Mouse (Mus musculus): ENCODE measurements around the gene Rbm47. TPM values are rescaled to one million over a fixed set of nuclear protein-coding genes. Genes with fewer than 3 reads are reported as not detected.

Gene Rbm47
- polyA plus RNA-seq, 1 experiment from 2014 or later: 75.0 TPM

DNA sequence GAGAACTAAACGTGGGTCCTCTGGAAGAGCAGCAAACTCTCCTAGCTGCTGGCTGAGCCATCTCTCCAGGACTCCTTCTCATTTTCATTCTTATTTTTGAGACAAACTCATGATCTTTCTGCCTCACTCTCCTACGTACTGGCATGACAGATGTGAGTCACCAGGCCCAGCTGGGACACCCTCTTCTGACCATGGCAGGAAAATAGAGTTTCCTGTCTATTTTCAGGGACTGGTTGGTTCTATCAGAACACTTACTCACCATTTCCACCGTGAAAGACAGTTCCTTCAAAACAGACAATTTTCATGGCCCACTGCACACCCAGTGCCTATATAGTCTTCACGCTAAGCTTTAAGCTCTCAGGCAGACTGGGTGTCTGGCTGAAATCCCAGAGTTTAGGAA is 35.7 kb downstream of the Rbm47 start:
- Histone ChIP-seq H3K4me1 (ENCODE audit: insufficient read depth, low read length) (peaks cover 13% of the 10 kb centered on the region; the same call in 1 of the 2 replicates), H3K9ac (replicated peaks; ENCODE audit: low read length) (no peak overlapping the region), H3K27ac (ENCODE audit: low read length) (no peak overlapping the region), H3K4me3 (ENCODE audit: low read length) (no peak overlapping the region), H3K9me3 (ENCODE audit: low read length) (no peaks in the 10 kb centered on the region), H3K27me3 (ENCODE audit: insufficient read depth, low read length) (no peaks in the 10 kb centered on the region), H3K4me2 (replicated peaks; ENCODE audit: low read depth, low read length) (no peak overlapping the region), H3K36me3 (ENCODE audit: insufficient read depth, low read length) (no peaks in the 10 kb centered on the region)
- 60% methylated on average over 4 of the region's 4 CpGs for WGBS
- no peak for ATAC-seq (ENCODE audit: low FRiP score, low TSS enrichment)

GRCm38 (mm10) chr5:66135853-66136210 is 37.1 kb downstream of the Rbm47 start:
- H3K4me2 ChIP-seq (replicated peaks; ENCODE audit: low read depth, low read length): no peak overlapping the region
- H3K36me3 ChIP-seq (ENCODE audit: insufficient read depth, low read length): no peaks in the 10 kb centered on the region
- H3K9ac ChIP-seq (replicated peaks; ENCODE audit: low read length): no peak overlapping the region
- peaks cover 13% of the 10 kb centered on the region; the same call in 1 of the 2 replicates for H3K4me1 ChIP-seq (ENCODE audit: insufficient read depth, low read length)
- no peaks in the 10 kb centered on the region for H3K27me3 ChIP-seq (ENCODE audit: insufficient read depth, low read length)
- ATAC-seq (ENCODE audit: low FRiP score, low TSS enrichment): no peak
- no peaks in the 10 kb centered on the region for H3K9me3 ChIP-seq (ENCODE audit: low read length)
- no peak overlapping the region for H3K4me3 ChIP-seq (ENCODE audit: low read length)
- H3K27ac ChIP-seq (ENCODE audit: low read length): no peak overlapping the region
- WGBS: 73% methylated on average over 3 of the region's 3 CpGs

DNA sequence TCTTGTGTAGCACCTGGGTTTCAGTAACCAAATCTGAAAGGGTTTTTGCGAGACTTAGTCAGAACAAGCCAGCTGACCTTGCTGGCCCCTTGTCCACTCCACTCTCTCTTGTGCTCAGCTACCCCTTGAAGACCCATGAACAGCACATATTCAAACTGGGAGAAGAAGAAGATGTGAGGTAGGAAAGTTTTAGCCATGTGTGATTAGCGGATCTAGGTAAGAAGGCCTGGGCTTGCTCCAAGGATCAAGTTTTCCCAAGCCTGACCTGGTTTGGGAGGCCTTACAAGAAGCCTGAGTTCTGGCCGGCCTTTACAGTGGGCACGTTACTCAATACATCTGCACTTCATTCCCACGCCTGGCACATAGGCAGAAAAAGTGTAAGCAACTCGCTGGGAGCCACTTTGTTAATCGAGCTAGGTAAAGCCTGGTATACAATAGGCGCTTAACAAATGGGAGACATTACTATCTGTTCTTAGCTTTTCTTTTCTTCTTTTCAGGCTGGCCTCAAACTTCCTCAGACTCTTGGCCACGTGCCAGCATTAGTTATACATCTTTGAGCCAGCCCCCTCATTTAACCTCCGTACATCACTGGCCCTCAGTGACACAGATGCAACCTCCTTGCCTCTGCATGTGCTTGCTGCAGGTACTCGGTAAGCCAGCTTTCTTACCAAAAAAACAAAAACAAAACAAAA is 37.6 kb downstream of the Rbm47 start:
- ATAC-seq (ENCODE audit: low FRiP score, low TSS enrichment): no peak
- 74% methylated on average over 11 of the region's 11 CpGs for WGBS
- H3K9ac ChIP-seq (replicated peaks; ENCODE audit: low read length): no peak overlapping the region
- no peak overlapping the region for H3K27ac ChIP-seq (ENCODE audit: low read length)
- H3K9me3 ChIP-seq (ENCODE audit: low read length): no peaks in the 10 kb centered on the region
- peaks cover 13% of the 10 kb centered on the region; the same call in 1 of the 2 replicates for H3K4me1 ChIP-seq (ENCODE audit: insufficient read depth, low read length)
- no peak overlapping the region for H3K4me2 ChIP-seq (replicated peaks; ENCODE audit: low read depth, low read length)
- no peaks in the 10 kb centered on the region for H3K36me3 ChIP-seq (ENCODE audit: insufficient read depth, low read length)
- H3K27me3 ChIP-seq (ENCODE audit: insufficient read depth, low read length): no peaks in the 10 kb centered on the region
- H3K4me3 ChIP-seq (ENCODE audit: low read length): no peak overlapping the region

DNA sequence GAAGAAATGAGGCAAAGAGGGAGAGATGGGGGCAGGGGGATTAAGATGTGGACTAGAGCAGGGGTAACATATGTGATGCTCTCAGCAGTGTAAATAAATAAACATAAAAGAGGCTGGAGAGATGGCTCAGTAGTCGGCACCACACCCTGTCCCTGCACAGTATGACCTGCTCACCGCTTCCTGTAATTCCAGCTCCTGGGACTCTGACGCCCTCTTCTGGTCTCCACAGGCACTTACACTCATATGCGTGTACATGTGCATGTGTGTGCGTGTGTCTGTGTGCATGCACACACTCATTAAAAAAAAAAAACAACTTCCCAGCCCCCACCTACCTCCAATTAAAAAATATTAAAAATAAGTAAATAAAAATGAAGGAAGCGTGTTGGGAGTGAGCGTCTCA is 38.3 kb downstream of the Rbm47 start:
- WGBS: 97% methylated on average over 7 of the region's 7 CpGs
- 0 out of 2 replicates have a peak, but pooled peaks have one; percentile 35 for ATAC-seq (ENCODE audit: low FRiP score, low TSS enrichment)
- Histone ChIP-seq H3K9ac (replicated peaks; ENCODE audit: low read length) (no peak overlapping the region), H3K27me3 (ENCODE audit: insufficient read depth, low read length) (no peaks in the 10 kb centered on the region), H3K27ac (ENCODE audit: low read length) (no peak overlapping the region), H3K36me3 (ENCODE audit: insufficient read depth, low read length) (no peaks in the 10 kb centered on the region), H3K9me3 (ENCODE audit: low read length) (no peaks in the 10 kb centered on the region), H3K4me2 (replicated peaks; ENCODE audit: low read depth, low read length) (no peak overlapping the region), H3K4me3 (ENCODE audit: low read length) (no peak overlapping the region), H3K4me1 (ENCODE audit: insufficient read depth, low read length) (peaks cover 9% of the 10 kb centered on the region; the same call in 1 of the 2 replicates)

- H3K4me3 ChIP-seq (ENCODE audit: low read length): no peak overlapping the region
- no peak overlapping the region for H3K9ac ChIP-seq (replicated peaks; ENCODE audit: low read length)
- no peaks in the 10 kb centered on the region for H3K36me3 ChIP-seq (ENCODE audit: insufficient read depth, low read length)
- 87% methylated on average over 3 of the region's 3 CpGs for WGBS
- no peak overlapping the region for H3K4me2 ChIP-seq (replicated peaks; ENCODE audit: low read depth, low read length)
- no peaks in the 10 kb centered on the region for H3K9me3 ChIP-seq (ENCODE audit: low read length)
- no peak overlapping the region for H3K27ac ChIP-seq (ENCODE audit: low read length)
- H3K4me1 ChIP-seq (ENCODE audit: insufficient read depth, low read length): peaks cover 9% of the 10 kb centered on the region
- ATAC-seq (ENCODE audit: low FRiP score, low TSS enrichment): no peak
- no peaks in the 10 kb centered on the region for H3K27me3 ChIP-seq (ENCODE audit: insufficient read depth, low read length)
Measured at GRCm38 (mm10) chr5:66128948-66129347, 44.0 kb downstream of the Rbm47 start.

DNA sequence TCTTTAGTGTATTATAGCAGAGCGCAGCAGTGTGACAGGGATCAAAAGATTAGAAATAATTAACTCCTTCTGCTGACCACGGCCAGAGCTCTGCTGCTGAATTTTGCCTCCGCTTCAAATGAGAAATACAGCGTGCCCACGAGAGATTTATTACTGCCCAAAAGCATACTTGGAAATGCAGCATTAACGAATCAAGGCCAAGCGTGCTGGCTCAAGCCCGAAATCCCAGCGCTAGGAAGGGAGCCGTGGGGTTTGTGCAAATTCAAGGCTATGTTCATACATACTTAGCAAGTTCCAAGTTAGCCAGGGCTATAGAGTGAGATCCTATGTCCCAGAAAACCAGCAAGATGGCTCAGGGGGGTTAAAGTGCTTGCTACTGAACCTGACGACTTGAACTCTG is 47.5 kb downstream of the Rbm47 start:
- Histone ChIP-seq H3K9ac (replicated peaks; ENCODE audit: low read length) (peak overlapping the region; percentile 17; the same call in 1 of the 2 replicates), H3K27me3 (ENCODE audit: insufficient read depth, low read length) (no peaks in the 10 kb centered on the region), H3K36me3 (ENCODE audit: insufficient read depth, low read length) (no peaks in the 10 kb centered on the region), H3K27ac (ENCODE audit: low read length) (peak overlapping the region; percentile 65), H3K4me3 (ENCODE audit: low read length) (no peak overlapping the region), H3K9me3 (ENCODE audit: low read length) (no peaks in the 10 kb centered on the region), H3K4me2 (replicated peaks; ENCODE audit: low read depth, low read length) (peak overlapping the region; percentile 39), H3K4me1 (ENCODE audit: insufficient read depth, low read length) (peaks cover 9% of the 10 kb centered on the region)
- 44% methylated on average over 11 of the region's 11 CpGs for WGBS
- no peak for ATAC-seq (ENCODE audit: low FRiP score, low TSS enrichment)

DNA sequence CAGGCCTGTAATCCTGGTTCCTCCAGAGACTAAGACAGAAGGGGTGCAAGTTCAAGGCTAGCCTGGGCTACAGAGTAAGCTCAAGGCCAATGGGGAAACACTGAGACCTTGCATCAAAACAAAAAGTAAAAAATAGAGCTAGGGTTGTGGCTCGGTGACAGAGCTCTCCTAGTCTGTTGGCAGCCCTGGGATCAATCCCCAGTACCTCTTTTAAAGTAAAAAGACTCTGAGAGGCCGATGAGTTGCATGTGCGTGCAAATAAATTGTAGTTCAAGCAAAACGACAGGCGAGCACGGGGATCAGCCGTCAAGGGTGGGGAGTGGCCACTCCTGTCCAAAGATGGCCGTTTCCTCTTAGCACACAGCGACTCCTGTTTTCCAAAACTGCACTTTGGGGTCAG is 48.0 kb downstream of the Rbm47 start:
- no peak overlapping the region for H3K4me3 ChIP-seq (ENCODE audit: low read length)
- H3K9ac ChIP-seq (replicated peaks; ENCODE audit: low read length): peak overlapping the region; percentile 17; the same call in 1 of the 2 replicates
- no peaks in the 10 kb centered on the region for H3K27me3 ChIP-seq (ENCODE audit: insufficient read depth, low read length)
- H3K4me2 ChIP-seq (replicated peaks; ENCODE audit: low read depth, low read length): peak overlapping the region; percentile 39
- H3K4me1 ChIP-seq (ENCODE audit: insufficient read depth, low read length): peaks cover 9% of the 10 kb centered on the region
- WGBS: 39% methylated on average over 9 of the region's 9 CpGs
- ATAC-seq (ENCODE audit: low FRiP score, low TSS enrichment): no peak
- no peaks in the 10 kb centered on the region for H3K9me3 ChIP-seq (ENCODE audit: low read length)
- peak overlapping the region; percentile 65 for H3K27ac ChIP-seq (ENCODE audit: low read length)
- H3K36me3 ChIP-seq (ENCODE audit: insufficient read depth, low read length): no peaks in the 10 kb centered on the region

GRCm38 (mm10) chr5:66124089-66124400 is 48.9 kb downstream of the Rbm47 start:
- Histone ChIP-seq H3K4me2 (replicated peaks; ENCODE audit: low read depth, low read length) (no peak overlapping the region), H3K36me3 (ENCODE audit: insufficient read depth, low read length) (no peaks in the 10 kb centered on the region), H3K9me3 (ENCODE audit: low read length) (no peaks in the 10 kb centered on the region), H3K27ac (ENCODE audit: low read length) (no peak overlapping the region), H3K4me1 (ENCODE audit: insufficient read depth, low read length) (peaks cover 9% of the 10 kb centered on the region), H3K4me3 (ENCODE audit: low read length) (no peak overlapping the region), H3K27me3 (ENCODE audit: insufficient read depth, low read length) (no peaks in the 10 kb centered on the region), H3K9ac (replicated peaks; ENCODE audit: low read length) (no peak overlapping the region)
- no peak for ATAC-seq (ENCODE audit: low FRiP score, low TSS enrichment)
- 96% methylated on average over 4 of the region's 4 CpGs for WGBS

- H3K27me3 ChIP-seq (ENCODE audit: insufficient read depth, low read length): no peaks in the 10 kb centered on the region
- no peak for ATAC-seq (ENCODE audit: low FRiP score, low TSS enrichment)
- peaks cover 9% of the 10 kb centered on the region for H3K4me1 ChIP-seq (ENCODE audit: insufficient read depth, low read length)
- no peak overlapping the region for H3K9ac ChIP-seq (replicated peaks; ENCODE audit: low read length)
- no peaks in the 10 kb centered on the region for H3K9me3 ChIP-seq (ENCODE audit: low read length)
- no peak overlapping the region for H3K4me2 ChIP-seq (replicated peaks; ENCODE audit: low read depth, low read length)
- no peak overlapping the region for H3K27ac ChIP-seq (ENCODE audit: low read length)
- no peak overlapping the region for H3K4me3 ChIP-seq (ENCODE audit: low read length)
- H3K36me3 ChIP-seq (ENCODE audit: insufficient read depth, low read length): no peaks in the 10 kb centered on the region
- 92% methylated on average over 12 of the region's 12 CpGs for WGBS
Measured at GRCm38 (mm10) chr5:66123295-66124088, 49.4 kb downstream of the Rbm47 start.

GRCm38 (mm10) chr5:66121255-66121654 is 51.7 kb downstream of the Rbm47 start:
- Histone ChIP-seq H3K4me2 (replicated peaks; ENCODE audit: low read depth, low read length) (no peak overlapping the region), H3K4me1 (ENCODE audit: insufficient read depth, low read length) (peaks cover 9% of the 10 kb centered on the region), H3K9ac (replicated peaks; ENCODE audit: low read length) (no peak overlapping the region), H3K27me3 (ENCODE audit: insufficient read depth, low read length) (no peaks in the 10 kb centered on the region), H3K36me3 (ENCODE audit: insufficient read depth, low read length) (no peaks in the 10 kb centered on the region), H3K4me3 (ENCODE audit: low read length) (no peak overlapping the region), H3K9me3 (ENCODE audit: low read length) (no peaks in the 10 kb centered on the region), H3K27ac (ENCODE audit: low read length) (no peak overlapping the region)
- ATAC-seq (ENCODE audit: low FRiP score, low TSS enrichment): no peak
